Mouse (Mus musculus): ENCODE data around the gene Tenm1. TPM values are rescaled to one million over a fixed set of nuclear protein-coding genes. Genes with fewer than 3 reads are reported as not detected.

Gene Tenm1
- total RNA-seq (2014; rRNA removed) (54.4 and 56.4 TPM in 2 replicates), polyA plus RNA-seq (2015; fragmentation: Nextera tagmentation; extraction: Ambion mirVana) (20.9 and 24.4 TPM in 2 replicates)

DNA sequence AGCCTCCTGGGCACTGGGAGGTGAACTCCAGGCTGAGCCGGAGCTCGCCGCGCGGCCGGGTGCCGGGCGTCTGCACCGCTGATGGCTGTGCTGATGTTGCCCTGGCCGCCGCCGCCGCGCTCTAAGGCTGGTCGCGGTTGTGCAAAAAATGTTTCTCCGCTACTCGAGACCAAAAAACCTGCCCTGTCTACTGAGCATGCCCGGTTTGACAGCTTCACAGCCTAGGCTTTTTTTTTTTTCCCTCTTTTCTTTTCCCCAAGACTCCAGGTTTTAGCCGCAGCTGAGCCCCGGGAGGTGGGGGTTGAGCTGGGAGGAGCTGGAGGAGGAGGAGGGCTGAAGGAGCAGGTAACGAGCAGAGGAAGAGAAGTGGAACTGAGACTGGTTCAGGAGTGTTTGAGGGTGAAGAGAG lies at the start of gene Tenm1:
Gene Tenm1, minus strand, starts transcription at position 272 of the 409 bp plus-strand sequence.
- ATAC-seq (peak; percentile 72), DNase-seq (ENCODE audit: low spot score) (peak; percentile 69)
- Histone ChIP-seq H3K4me2 (ENCODE audit: low read depth, low read length) (peak within 1 kb of the TSS; percentile 59), H3K36me3 (ENCODE audit: insufficient read depth, low read length) (no peaks in the 10 kb centered on the region), H3K9ac (replicated peaks; ENCODE audit: low read length) (peak within 1 kb of the TSS; percentile 45), H3K27ac (peak within 1 kb of the TSS; percentile 68; the same call in 1 of the 2 replicates), H3K4me3 (ENCODE audit: low read length) (peak within 1 kb of the TSS; percentile 43), H3K27me3 (ENCODE audit: insufficient read depth, low read length) (no peaks in the 10 kb centered on the region), H3K9me3 (ENCODE audit: low read length) (no peaks in the 10 kb centered on the region), H3K4me1 (ENCODE audit: insufficient read depth, low read length) (no peaks in the 10 kb centered on the region)
- WGBS, result 26% methylated on average over 22 of the region's 22 CpGs
- no peak for TF ChIP-seq CTCF (IDR thresholded peaks at IDR 0.05; ENCODE audit: low read depth)

DNA sequence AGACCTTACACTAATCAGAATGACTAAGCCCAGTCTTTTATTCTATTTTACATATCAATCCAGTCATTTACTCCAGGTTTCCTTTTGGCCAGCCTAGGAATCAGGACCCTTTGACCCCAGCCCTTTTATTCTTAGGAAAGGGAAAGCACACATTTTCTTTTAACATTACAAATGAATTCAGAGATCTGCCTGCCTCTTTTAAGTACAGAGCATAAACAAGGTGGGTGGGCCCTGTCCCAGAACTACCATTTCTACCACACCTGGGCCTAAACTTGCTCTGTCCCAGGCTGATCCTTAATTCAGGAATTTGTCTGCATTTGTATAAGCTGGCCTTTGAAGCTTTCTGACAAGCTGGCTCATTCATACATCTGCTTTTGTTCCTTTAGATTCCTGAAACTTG lies 38.4 kb upstream of the Tenm1 start:
- no peak for TF ChIP-seq CTCF (IDR thresholded peaks at IDR 0.05; ENCODE audit: low read depth)

DNA sequence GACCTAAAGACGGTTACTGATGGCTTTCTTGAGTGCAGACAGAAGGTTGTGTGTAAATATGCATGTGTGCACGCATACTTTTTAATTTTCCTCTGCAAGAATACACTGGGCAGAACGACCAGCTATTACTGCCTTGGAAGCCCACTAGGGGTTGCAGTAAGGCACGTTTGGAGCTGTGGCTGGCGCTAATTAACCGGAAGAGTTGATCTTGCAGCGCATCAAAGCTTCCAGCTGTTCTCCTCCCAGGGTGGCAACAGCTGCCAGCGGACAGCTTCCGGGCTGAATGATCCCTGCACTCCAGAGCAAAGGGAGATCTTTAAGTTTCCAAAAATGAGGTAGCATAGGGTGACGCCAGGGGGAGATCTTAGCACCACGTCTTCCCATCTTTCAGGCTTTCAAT lies 1.7 kb upstream of the Tenm1 start:
- WGBS, result 15% methylated on average over 11 of the region's 11 CpGs
- peak overlapping the region; percentile 43; the same call in 1 of the 2 replicates for H3K9ac ChIP-seq (replicated peaks; ENCODE audit: low read length)

More for the DNA sequence above, 38.4 kb upstream of the Tenm1 start:
- H3K4me2 ChIP-seq (ENCODE audit: low read depth, low read length), result no peak overlapping the region
- H3K36me3 ChIP-seq (ENCODE audit: insufficient read depth, low read length), result no peaks in the 10 kb centered on the region
- no peak overlapping the region for H3K4me3 ChIP-seq (ENCODE audit: low read length)
- ATAC-seq (no peak), DNase-seq (ENCODE audit: low spot score) (no peak)
- no peak overlapping the region for H3K9ac ChIP-seq (replicated peaks; ENCODE audit: low read length)
- no peaks in the 10 kb centered on the region for H3K9me3 ChIP-seq (ENCODE audit: low read length)
- no peaks in the 10 kb centered on the region for H3K27me3 ChIP-seq (ENCODE audit: insufficient read depth, low read length)
- no peaks in the 10 kb centered on the region for H3K4me1 ChIP-seq (ENCODE audit: insufficient read depth, low read length)
- H3K27ac ChIP-seq, result no peak overlapping the region

DNA sequence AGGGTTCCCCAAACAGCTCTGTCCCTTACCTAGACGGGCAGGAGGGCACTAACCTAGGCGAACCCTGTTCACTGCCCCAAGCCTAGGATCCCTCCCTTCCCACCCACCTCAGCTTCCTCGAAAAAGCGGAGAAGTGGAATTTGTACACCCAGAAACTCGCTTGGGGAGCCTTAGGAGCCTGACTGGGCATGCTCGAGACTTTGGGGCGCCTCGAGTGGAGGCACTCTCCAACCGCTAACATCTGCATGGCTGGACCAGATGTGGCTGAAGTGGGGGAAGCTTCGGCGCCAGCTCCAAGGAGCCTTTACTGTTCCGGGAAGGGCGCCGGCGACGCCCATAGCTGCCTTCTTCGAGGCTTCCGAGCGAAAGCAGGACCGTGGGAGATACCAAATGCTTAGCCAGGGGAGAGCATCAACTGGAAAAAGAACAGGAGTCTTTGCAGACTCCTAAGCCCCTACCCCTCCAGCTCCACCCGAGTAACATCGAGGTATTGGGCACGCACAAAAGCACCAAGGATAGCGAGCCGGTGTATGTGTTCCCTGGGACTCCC lies 1.1 kb upstream of the Tenm1 start:
- peak overlapping the region; percentile 43; the same call in 1 of the 2 replicates for H3K9ac ChIP-seq (replicated peaks; ENCODE audit: low read length)
- WGBS, result 28% methylated on average over 25 of the region's 25 CpGs
- ATAC-seq (peak; percentile 61), DNase-seq (ENCODE audit: low spot score) (peak; percentile 48)
- H3K9me3 ChIP-seq (ENCODE audit: low read length), result no peaks in the 10 kb centered on the region
- no peaks in the 10 kb centered on the region for H3K36me3 ChIP-seq (ENCODE audit: insufficient read depth, low read length)
- H3K4me2 ChIP-seq (ENCODE audit: low read depth, low read length), result peak overlapping the region; percentile 59
- peak overlapping the region; percentile 43 for H3K4me3 ChIP-seq (ENCODE audit: low read length)
- TF ChIP-seq CTCF (IDR thresholded peaks at IDR 0.05; ENCODE audit: low read depth), result no peak
- peak overlapping the region; percentile 68 for H3K27ac ChIP-seq
- no peaks in the 10 kb centered on the region for H3K4me1 ChIP-seq (ENCODE audit: insufficient read depth, low read length)
- no peaks in the 10 kb centered on the region for H3K27me3 ChIP-seq (ENCODE audit: insufficient read depth, low read length)

More for the DNA sequence above, 1.7 kb upstream of the Tenm1 start:
- Histone ChIP-seq H3K4me2 (ENCODE audit: low read depth, low read length) (peak overlapping the region; percentile 59), H3K36me3 (ENCODE audit: insufficient read depth, low read length) (no peaks in the 10 kb centered on the region), H3K4me3 (ENCODE audit: low read length) (peak overlapping the region; percentile 43), H3K27me3 (ENCODE audit: insufficient read depth, low read length) (no peaks in the 10 kb centered on the region), H3K9me3 (ENCODE audit: low read length) (no peaks in the 10 kb centered on the region), H3K4me1 (ENCODE audit: insufficient read depth, low read length) (no peaks in the 10 kb centered on the region), H3K27ac (peak overlapping the region; percentile 68)
- TF ChIP-seq CTCF (IDR thresholded peaks at IDR 0.05; ENCODE audit: low read depth), result peak; percentile 58
- DNase-seq (ENCODE audit: low spot score) (peak; percentile 59), ATAC-seq (peak; percentile 70)

DNA sequence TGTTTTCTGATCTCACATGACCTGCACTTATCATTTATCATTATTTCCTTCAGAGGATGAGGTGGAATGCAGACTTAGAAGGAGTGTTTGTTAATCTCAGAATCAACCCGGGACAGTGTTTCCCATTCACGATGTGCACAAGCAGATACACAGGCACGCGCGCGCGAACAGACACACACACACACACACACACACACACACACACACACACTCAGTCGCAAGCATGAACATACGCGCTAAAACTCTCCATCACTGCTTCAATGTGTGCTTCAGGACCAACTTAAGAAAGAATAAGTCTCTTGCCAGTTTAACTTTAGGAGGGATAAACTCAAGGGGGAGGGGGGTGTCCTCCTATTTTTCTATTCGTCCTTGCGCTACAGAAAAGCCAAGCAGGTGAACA lies 411 bp upstream of the Tenm1 start:
- Histone ChIP-seq H3K4me1 (ENCODE audit: insufficient read depth, low read length) (no peaks in the 10 kb centered on the region), H3K9ac (replicated peaks; ENCODE audit: low read length) (peak overlapping the region; percentile 45; the same call in 1 of the 2 replicates), H3K4me2 (ENCODE audit: low read depth, low read length) (peak overlapping the region; percentile 59), H3K9me3 (ENCODE audit: low read length) (no peaks in the 10 kb centered on the region), H3K36me3 (ENCODE audit: insufficient read depth, low read length) (no peaks in the 10 kb centered on the region), H3K27me3 (ENCODE audit: insufficient read depth, low read length) (no peaks in the 10 kb centered on the region), H3K27ac (0 out of 2 replicates have a peak overlapping the region, but pooled peaks have one; percentile 68), H3K4me3 (ENCODE audit: low read length) (peak overlapping the region; percentile 43)
- TF ChIP-seq CTCF (IDR thresholded peaks at IDR 0.05; ENCODE audit: low read depth), result no peak
- ATAC-seq, result no peak
- DNase-seq (ENCODE audit: low spot score), result peak; percentile 26
- WGBS, result 27% methylated on average over 12 of the region's 12 CpGs

DNA sequence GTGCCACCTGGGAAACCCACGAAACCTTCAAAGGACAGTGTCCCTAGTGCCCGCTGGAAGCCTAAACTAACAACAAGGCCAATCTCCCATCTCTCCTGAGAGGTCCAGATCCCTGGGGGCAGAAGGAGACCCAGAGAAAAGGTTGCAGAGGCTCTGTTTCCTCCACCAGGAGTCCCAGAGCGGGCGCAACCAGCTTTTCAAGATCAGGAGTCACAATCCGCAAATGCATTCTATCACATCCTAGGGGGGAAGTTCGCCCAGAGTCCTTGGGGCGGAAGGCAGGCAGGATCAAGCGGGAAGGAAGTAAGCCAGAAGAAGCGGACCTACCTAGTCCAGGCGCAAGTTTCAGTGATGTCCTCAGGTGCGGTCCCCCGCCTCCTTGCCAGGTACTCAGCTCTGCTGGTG lies 963 bp downstream of the Tenm1 start:
- H3K4me2 ChIP-seq (ENCODE audit: low read depth, low read length), result peak overlapping the region; percentile 59
- no peak for TF ChIP-seq CTCF (IDR thresholded peaks at IDR 0.05; ENCODE audit: low read depth)
- DNase-seq (ENCODE audit: low spot score) (peak; percentile 16), ATAC-seq (no peak)
- no peaks in the 10 kb centered on the region for H3K27me3 ChIP-seq (ENCODE audit: insufficient read depth, low read length)
- H3K4me3 ChIP-seq (ENCODE audit: low read length), result peak overlapping the region; percentile 43
- H3K9ac ChIP-seq (replicated peaks; ENCODE audit: low read length), result peak overlapping the region; percentile 31
- WGBS, result 26% methylated on average over 12 of the region's 12 CpGs
- H3K9me3 ChIP-seq (ENCODE audit: low read length), result no peaks in the 10 kb centered on the region
- no peak overlapping the region for H3K27ac ChIP-seq
- no peaks in the 10 kb centered on the region for H3K4me1 ChIP-seq (ENCODE audit: insufficient read depth, low read length)
- no peaks in the 10 kb centered on the region for H3K36me3 ChIP-seq (ENCODE audit: insufficient read depth, low read length)

- no peaks in the 10 kb centered on the region for H3K27me3 ChIP-seq (ENCODE audit: insufficient read depth, low read length)
- peak overlapping the region; percentile 31; the same call in 1 of the 2 replicates for H3K9ac ChIP-seq (replicated peaks; ENCODE audit: low read length)
- H3K4me1 ChIP-seq (ENCODE audit: insufficient read depth, low read length), result no peaks in the 10 kb centered on the region
- TF ChIP-seq CTCF (IDR thresholded peaks at IDR 0.05; ENCODE audit: low read depth), result no peak
- peak overlapping the region; percentile 59 for H3K4me2 ChIP-seq (ENCODE audit: low read depth, low read length)
- 32% methylated on average over 10 of the region's 10 CpGs for WGBS
- peak overlapping the region; percentile 43 for H3K4me3 ChIP-seq (ENCODE audit: low read length)
- ATAC-seq (no peak), DNase-seq (ENCODE audit: low spot score) (peak; percentile 26)
- H3K27ac ChIP-seq, result no peak overlapping the region
- H3K36me3 ChIP-seq (ENCODE audit: insufficient read depth, low read length), result no peaks in the 10 kb centered on the region
- H3K9me3 ChIP-seq (ENCODE audit: low read length), result no peaks in the 10 kb centered on the region
Measured at GRCm38 (mm10) chrX:43427111-43427510, 1.8 kb downstream of the Tenm1 start.

All from hindbrain, postnatal 0 days (tissue).